Comparison of ENCODE assay signal across 20 mouse cellular contexts in genomic region chr12:112503003-112503771, GRCm38 (mm10). TPM values are rescaled to one million over a fixed set of nuclear protein-coding genes. Genes with fewer than 3 reads are reported as not detected.
A peak's percentile ranks its signal among the peaks of the same experiment; 100 is the strongest.
DNase-seq lines count a peak whose midpoint lies in the region; ATAC-seq and TF ChIP-seq lines count a peak whose summit lies in the region.
"Had no signal": no experiment of that assay in that cellular context is flagged by ENCODE, and none has a peak within 500 bp of the region (broad histone marks: within the 10 kb centered on the region; RNA-seq: fewer than 3 reads in every experiment).

No protein-coding gene starts in this region.

- no peaks in the 10 kb centered on the region for H3K36me3 ChIP-seq in heart, embryonic 10.5 days
- H3K36me3 ChIP-seq in intestine, embryonic 15.5 days: no peaks in the 10 kb centered on the region
- H3K36me3 ChIP-seq in intestine, embryonic 16.5 days (ENCODE audit: control insufficient read depth, insufficient read depth, low read length): no peaks in the 10 kb centered on the region
- H3K36me3 ChIP-seq in liver, embryonic 15.5 days (replicated peaks): no peaks in the 10 kb centered on the region
- H3K36me3 ChIP-seq: forebrain, embryonic 12.5 days; limb, embryonic 12.5 days; midbrain, embryonic 12.5 days had no signal

- TF ChIP-seq CTCF in left cerebral cortex, adult 2 months (IDR thresholded peaks at IDR 0.05): no peak

- peaks cover 45% of the 10 kb centered on the region for H3K4me1 ChIP-seq in heart, embryonic 10.5 days
- H3K4me1 ChIP-seq in intestine, embryonic 15.5 days (replicated peaks): peaks cover 3% of the 10 kb centered on the region; the same call in 1 of the 2 replicates
- no peaks in the 10 kb centered on the region for H3K4me1 ChIP-seq in intestine, embryonic 16.5 days (ENCODE audit: control insufficient read depth, insufficient read depth, low read length)
- no peaks in the 10 kb centered on the region; the same call in 1 of the 2 replicates for H3K4me1 ChIP-seq in liver, embryonic 15.5 days (replicated peaks)
- H3K4me1 ChIP-seq: limb, embryonic 12.5 days had no signal

- H3K4me2 ChIP-seq in intestine, embryonic 15.5 days (replicated peaks): 0 out of 2 replicates have a peak overlapping the region, but pooled peaks have one; percentile 6
- no peak overlapping the region for H3K4me2 ChIP-seq in intestine, embryonic 16.5 days (ENCODE audit: low read depth, low read length)
- no peak overlapping the region for H3K4me2 ChIP-seq in liver, embryonic 15.5 days
- H3K4me2 ChIP-seq: forebrain, embryonic 12.5 days; limb, embryonic 12.5 days; midbrain, embryonic 12.5 days had no signal

- peak overlapping the region; percentile 33; the same call in 1 of the 2 replicates for H3K4me3 ChIP-seq in heart, embryonic 10.5 days
- H3K4me3 ChIP-seq in intestine, embryonic 15.5 days (replicated peaks): no peak overlapping the region
- no peak overlapping the region for H3K4me3 ChIP-seq in intestine, embryonic 16.5 days (ENCODE audit: low read length)
- H3K4me3 ChIP-seq in liver, embryonic 15.5 days (replicated peaks): no peak overlapping the region
- no peak overlapping the region for H3K4me3 ChIP-seq in left cerebral cortex, adult 2 months
- H3K4me3 ChIP-seq: forebrain, embryonic 12.5 days; layer of hippocampus, adult 2 months; limb, embryonic 12.5 days; midbrain, embryonic 12.5 days had no signal

- H3K27ac ChIP-seq in heart, embryonic 10.5 days: peak overlapping the region; percentile 60
- H3K27ac ChIP-seq in intestine, embryonic 15.5 days: no peak overlapping the region
- H3K27ac ChIP-seq in intestine, embryonic 16.5 days (ENCODE audit: low read length): no peak overlapping the region
- no peak overlapping the region for H3K27ac ChIP-seq in liver, embryonic 15.5 days (replicated peaks)
- H3K27ac ChIP-seq in left cerebral cortex, adult 2 months: no peak overlapping the region
- H3K27ac ChIP-seq: forebrain, embryonic 12.5 days; layer of hippocampus, adult 2 months; limb, embryonic 12.5 days; midbrain, embryonic 12.5 days had no signal

- intact Hi-C loops in left cerebral cortex, adult 2 months (cut with DNase I): no loop called here

- no peak overlapping the region for H3K9ac ChIP-seq in intestine, embryonic 15.5 days
- H3K9ac ChIP-seq in intestine, embryonic 16.5 days (ENCODE audit: low read depth, low read length): no peak overlapping the region
- no peak overlapping the region for H3K9ac ChIP-seq in liver, embryonic 15.5 days
- H3K9ac ChIP-seq: forebrain, embryonic 12.5 days; limb, embryonic 12.5 days; midbrain, embryonic 12.5 days had no signal

- no peak for DNase-seq in heart, embryonic 10.5 days (ENCODE audit: low spot score)
- no peak for DNase-seq in heart, adult 18-20 months
- DNase-seq in R1 (ENCODE audit: low read depth, low spot score): peak; percentile 84
- no peak for DNase-seq in adrenal gland, postnatal 25 days
- no peak for DNase-seq in left cerebral cortex, adult 2 months (ENCODE audit: extremely low spot score in 1 of 2, low spot score in 2 of 2)
- DNase-seq: adrenal gland, adult 8-10 months; cerebellum, adult 11-12 months; cerebellum, postnatal 25 days; gastrocnemius, postnatal 36 days; lung, adult 2 months; lung, postnatal 4 days had no signal

- 8% methylated on average over 19 of the region's 19 CpGs for WGBS in heart, embryonic 10.5 days
- WGBS in intestine, embryonic 15.5 days: 21% methylated on average over 19 of the region's 19 CpGs
- WGBS in intestine, embryonic 16.5 days: 23% methylated on average over 19 of the region's 19 CpGs
- WGBS in liver, embryonic 15.5 days (ENCODE audit: insufficient replicate concordance): 8% methylated on average over 19 of the region's 19 CpGs

- ATAC-seq in intestine, embryonic 15.5 days: peak; percentile 39; the same call in 1 of the 2 replicates
- no peak for ATAC-seq in intestine, embryonic 16.5 days
- 0 out of 2 replicates have a peak, but pooled peaks have one; percentile 26 for ATAC-seq in liver, embryonic 15.5 days (ENCODE audit: insufficient read depth)

- no peaks in the 10 kb centered on the region for H3K9me3 ChIP-seq in heart, embryonic 10.5 days
- H3K9me3 ChIP-seq in intestine, embryonic 15.5 days: no peaks in the 10 kb centered on the region
- H3K9me3 ChIP-seq in intestine, embryonic 16.5 days (ENCODE audit: control insufficient read depth, low read length): no peaks in the 10 kb centered on the region
- H3K9me3 ChIP-seq in liver, embryonic 15.5 days (replicated peaks): no peaks in the 10 kb centered on the region
- H3K9me3 ChIP-seq: forebrain, embryonic 12.5 days; midbrain, embryonic 12.5 days had no signal

- H3K27me3 ChIP-seq in heart, embryonic 10.5 days (ENCODE audit: insufficient read depth, poor library complexity, severe bottlenecking): peaks cover 17% of the 10 kb centered on the region; the same call in 1 of the 2 replicates
- no peaks in the 10 kb centered on the region for H3K27me3 ChIP-seq in intestine, embryonic 15.5 days (replicated peaks)
- H3K27me3 ChIP-seq in intestine, embryonic 16.5 days (replicated peaks; ENCODE audit: control insufficient read depth, insufficient read depth, low read length): no peaks in the 10 kb centered on the region
- H3K27me3 ChIP-seq in liver, embryonic 15.5 days: no peaks in the 10 kb centered on the region; the same call in 1 of the 2 replicates

RNA-seq across cellular contexts. Expression of gene Tmem179, which starts 13.4 kb away (rescaled TPM):
- polyA plus RNA-seq in heart, embryonic 10.5 days (2016; fragmentation: Nextera tagmentation; extraction: Ambion mirVana): 1.2 and 1.5 TPM in 2 replicates
- total RNA-seq in heart, adult 18-20 months (2021): under 1 TPM in 1 of 2 experiments, not detected in 1; 0.10 TPM
- polyA plus RNA-seq in intestine, embryonic 15.5 days (2015; fragmentation: Nextera tagmentation; extraction: Ambion mirVana): 2.4 and 3.2 TPM in 2 replicates
- 2.5 and 2.8 TPM in 2 replicates for polyA plus RNA-seq in intestine, embryonic 16.5 days (2015; fragmentation: Nextera tagmentation; extraction: Ambion mirVana)
- 0.03 and 0.05 TPM in 2 replicates for polyA plus RNA-seq in liver, embryonic 15.5 days (2015; fragmentation: Nextera tagmentation; extraction: Ambion mirVana)
- 5.8 and 5.9 TPM in 2 replicates for total RNA-seq in adrenal gland, postnatal 25 days (2021)
- total RNA-seq in left cerebral cortex, adult 2 months (2021): 100 to 1,000 TPM; 122 TPM
- total RNA-seq: CH12.LX; gastrocnemius, postnatal 36 days; hematopoietic stem cell, adult 5-6 weeks had no signal

RNA-seq across cellular contexts. Expression of gene A530016L24Rik, which starts 13.9 kb away (rescaled TPM):
- polyA plus RNA-seq in heart, embryonic 10.5 days (2016; fragmentation: Nextera tagmentation; extraction: Ambion mirVana): 5.6 and 12.4 TPM in 2 replicates
- total RNA-seq in heart, adult 18-20 months (2021): 10 to 100 TPM; 35.2 to 39.5 TPM
- polyA plus RNA-seq in intestine, embryonic 15.5 days (2015; fragmentation: Nextera tagmentation; extraction: Ambion mirVana): 0.30 and 0.36 TPM in 2 replicates
- 0.10 and 0.18 TPM in 2 replicates for polyA plus RNA-seq in intestine, embryonic 16.5 days (2015; fragmentation: Nextera tagmentation; extraction: Ambion mirVana)
- 0.07 TPM in 1 of 2 replicates, not detected in the other for polyA plus RNA-seq in liver, embryonic 15.5 days (2015; fragmentation: Nextera tagmentation; extraction: Ambion mirVana)
- 15.9 and 19.5 TPM in 2 replicates for total RNA-seq in adrenal gland, postnatal 25 days (2021)
- not detected for total RNA-seq in left cerebral cortex, adult 2 months (2021)
- total RNA-seq: CH12.LX; hematopoietic stem cell, adult 5-6 weeks had no signal
- polyA plus RNA-seq: forebrain, embryonic 12.5 days; limb, embryonic 12.5 days; midbrain, embryonic 12.5 days had no signal
